23 mouse cellular contexts compared by ENCODE assay signal in the genomic region with DNA sequence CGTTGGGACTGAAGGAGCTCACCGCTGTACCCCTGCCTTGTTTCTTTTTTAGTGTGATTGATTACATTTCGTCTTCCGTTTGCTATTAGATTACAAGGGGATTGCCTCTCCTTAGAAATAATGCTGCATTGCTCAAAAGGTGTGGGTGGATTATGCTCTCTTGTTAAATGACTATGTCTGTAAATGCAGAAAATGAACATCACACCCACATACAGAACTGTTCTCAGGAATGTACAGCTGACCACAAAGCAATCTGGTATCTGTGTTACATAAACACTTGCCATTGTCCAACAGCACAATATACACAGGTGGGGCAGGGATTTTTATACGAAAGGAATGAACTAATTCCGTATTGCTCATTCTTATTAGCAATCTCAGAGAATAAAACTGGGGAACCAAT.
A peak's percentile ranks its signal among the peaks of the same experiment; 100 is the strongest.
DNase-seq lines count a peak whose midpoint lies in the region; ATAC-seq lines count a peak whose summit lies in the region.
"Had no signal": no experiment of that assay in that cellular context is flagged by ENCODE, and none has a peak within 500 bp of the region (broad histone marks: within the 10 kb centered on the region; RNA-seq: fewer than 3 reads in every experiment).

No protein-coding gene starts in this region.

- H3K27ac ChIP-seq in embryonic facial prominence, embryonic 14.5 days (replicated peaks; ENCODE audit: low read depth, low read length), result no peak overlapping the region
- H3K27ac ChIP-seq in embryonic facial prominence, embryonic 10.5 days (replicated peaks), result no peak overlapping the region
- H3K27ac ChIP-seq in forebrain, embryonic 16.5 days (ENCODE audit: low read length), result no peak overlapping the region
- H3K27ac ChIP-seq: embryonic facial prominence, embryonic 13.5 days; forebrain, embryonic 10.5 days; forebrain, embryonic 12.5 days had no signal

- no peaks in the 10 kb centered on the region for H3K27me3 ChIP-seq in embryonic facial prominence, embryonic 14.5 days (replicated peaks; ENCODE audit: control insufficient read depth, insufficient read depth, low read length)
- no peaks in the 10 kb centered on the region for H3K27me3 ChIP-seq in embryonic facial prominence, embryonic 10.5 days (replicated peaks; ENCODE audit: low read depth, poor library complexity, severe bottlenecking)
- H3K27me3 ChIP-seq in forebrain, embryonic 16.5 days (replicated peaks; ENCODE audit: control insufficient read depth, insufficient read depth, low read length), result no peaks in the 10 kb centered on the region
- H3K27me3 ChIP-seq: CH12.LX; embryonic facial prominence, embryonic 13.5 days; forebrain, embryonic 12.5 days had no signal

- no peaks in the 10 kb centered on the region for H3K9me3 ChIP-seq in embryonic facial prominence, embryonic 14.5 days (ENCODE audit: control insufficient read depth, low read length)
- no peaks in the 10 kb centered on the region for H3K9me3 ChIP-seq in embryonic facial prominence, embryonic 10.5 days
- no peaks in the 10 kb centered on the region for H3K9me3 ChIP-seq in forebrain, embryonic 16.5 days (ENCODE audit: control insufficient read depth, low read length)
- H3K9me3 ChIP-seq: embryonic facial prominence, embryonic 13.5 days; forebrain, embryonic 10.5 days; forebrain, embryonic 12.5 days; G1E had no signal

- 78% methylated on average over 6 of the region's 6 CpGs for WGBS in embryonic facial prominence, embryonic 14.5 days
- WGBS in embryonic facial prominence, embryonic 10.5 days, result 91% methylated on average over 6 of the region's 6 CpGs
- WGBS in forebrain, embryonic 16.5 days, result 89% methylated on average over 6 of the region's 6 CpGs

- no peaks in the 10 kb centered on the region for H3K36me3 ChIP-seq in embryonic facial prominence, embryonic 14.5 days (ENCODE audit: control insufficient read depth, insufficient read depth, low read length)
- no peaks in the 10 kb centered on the region for H3K36me3 ChIP-seq in embryonic facial prominence, embryonic 10.5 days (replicated peaks)
- H3K36me3 ChIP-seq in forebrain, embryonic 16.5 days (ENCODE audit: control insufficient read depth, insufficient read depth), result no peaks in the 10 kb centered on the region
- H3K36me3 ChIP-seq: embryonic facial prominence, embryonic 13.5 days; forebrain, embryonic 10.5 days; forebrain, embryonic 12.5 days; G1E had no signal

- ATAC-seq in embryonic facial prominence, embryonic 14.5 days (ENCODE audit: low read depth), result peak; percentile 57; the same call in 1 of the 2 replicates
- ATAC-seq in forebrain, embryonic 16.5 days, result no peak
- ATAC-seq: CD4-positive, CD25-positive, alpha-beta regulatory T cell, adult 4 months; forebrain, embryonic 14.5 days; forebrain, postnatal 0 days had no signal

- H3K4me1 ChIP-seq in embryonic facial prominence, embryonic 14.5 days (ENCODE audit: control insufficient read depth, insufficient read depth, low read length), result no peaks in the 10 kb centered on the region
- no peaks in the 10 kb centered on the region for H3K4me1 ChIP-seq in embryonic facial prominence, embryonic 10.5 days
- H3K4me1 ChIP-seq in forebrain, embryonic 16.5 days (replicated peaks; ENCODE audit: control insufficient read depth, insufficient read depth, low read length), result no peaks in the 10 kb centered on the region
- H3K4me1 ChIP-seq: embryonic facial prominence, embryonic 13.5 days; forebrain, embryonic 10.5 days; forebrain, embryonic 12.5 days had no signal

- peak; percentile 38 for DNase-seq in embryonic facial prominence, embryonic 14.5 days (ENCODE audit: low spot score)
- no peak for DNase-seq in embryonic facial prominence, embryonic 10.5 days (ENCODE audit: low spot score)
- peak; percentile 7 for DNase-seq in Muller cell, postnatal 12 days (ENCODE audit: inconsistent ontology term)
- peak; percentile 14 for DNase-seq in fat pad, adult 2 months (ENCODE audit: extremely low read depth, low read depth, low spot score)
- no peak for DNase-seq in adrenal gland, postnatal 10 days
- DNase-seq: adrenal gland, adult 2 months; adrenal gland, postnatal 14 days; adrenal gland, postnatal 36 days; B cell, adult 2 months; cerebellum, adult 11 months; cerebellum, adult 18-20 months; cerebellum, adult 9-10 months; cerebellum, postnatal 10 days; cerebellum, postnatal 25 days; forebrain, postnatal 0 days had no signal

- H3K9ac ChIP-seq in embryonic facial prominence, embryonic 14.5 days (ENCODE audit: low read depth, low read length), result no peak overlapping the region
- no peak overlapping the region for H3K9ac ChIP-seq in forebrain, embryonic 16.5 days (replicated peaks; ENCODE audit: low read depth, low read length)
- H3K9ac ChIP-seq: embryonic facial prominence, embryonic 13.5 days; forebrain, embryonic 12.5 days; forebrain, postnatal 0 days had no signal

- no peak overlapping the region for H3K4me2 ChIP-seq in embryonic facial prominence, embryonic 14.5 days (ENCODE audit: low read depth, low read length)
- H3K4me2 ChIP-seq in forebrain, embryonic 16.5 days (ENCODE audit: low read length), result no peak overlapping the region
- H3K4me2 ChIP-seq: embryonic facial prominence, embryonic 13.5 days; forebrain, embryonic 12.5 days had no signal

- H3K4me3 ChIP-seq in embryonic facial prominence, embryonic 14.5 days (ENCODE audit: low read depth, low read length), result no peak overlapping the region
- no peak overlapping the region for H3K4me3 ChIP-seq in embryonic facial prominence, embryonic 10.5 days
- no peak overlapping the region for H3K4me3 ChIP-seq in forebrain, embryonic 16.5 days (replicated peaks; ENCODE audit: low read length)
- H3K4me3 ChIP-seq: embryonic facial prominence, embryonic 13.5 days; forebrain, embryonic 10.5 days; forebrain, embryonic 12.5 days had no signal

Comparison
In these comparisons a context has a peak if more than half of its experiments do, and no peak if none do; other contexts are left out.
1. DNase-seq: peak in embryonic facial prominence, embryonic 14.5 days (single experiment), Muller cell, postnatal 12 days (single experiment) and fat pad, adult 2 months (single experiment); none in embryonic facial prominence, embryonic 10.5 days (single experiment) and adrenal gland, postnatal 10 days (single experiment).